Mouse (Mus musculus) embryo, embryonic 9.5 days (tissue): ENCODE measurements at regions not wholly inside any gene's neighbourhood (a gene's known extent, or its start where the extent isn't known, plus 50 kb on each side); places are given as distances from the start of the nearest gene placed in this dataset.

Experiments used
- DNase-seq: peaks from one replicate; pipeline ENCODE4 v3.0.0-alpha.2; 2017; ENCODE audit errors: extremely low spot score

- no peak for DNase-seq
These were observed 194.7 kb downstream of the Ackr3 start for GRCm38 (mm10) chr1:90398396-90398975.

DNA sequence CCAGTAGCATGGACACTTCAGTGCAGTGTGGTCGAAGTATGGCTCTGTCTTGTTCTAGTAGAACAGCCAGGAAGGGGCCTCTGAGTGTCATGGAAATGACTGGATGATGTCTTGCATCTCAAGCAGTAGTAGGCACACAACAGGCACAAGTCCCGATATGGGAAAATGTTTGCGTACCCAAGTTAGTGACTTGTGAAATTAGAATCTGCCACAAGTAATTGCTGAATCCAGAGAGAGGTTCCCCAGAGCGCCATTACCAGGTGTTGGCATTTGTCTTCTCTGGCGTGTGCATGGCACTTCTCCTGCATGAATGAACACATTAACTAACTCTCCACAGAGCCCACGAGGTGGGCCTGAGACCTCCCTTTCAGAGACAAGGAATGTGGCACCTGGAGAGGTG, 199.3 kb downstream of the Ackr3 start:
- DNase-seq = no peak

- DNase-seq = no peak
These were observed 197.9 kb upstream of the Cops8 start for GRCm38 (mm10) chr1:90404717-90405487.

- DNase-seq = no peak
These were observed 196.1 kb upstream of the Cops8 start for GRCm38 (mm10) chr1:90406663-90407062.

DNA sequence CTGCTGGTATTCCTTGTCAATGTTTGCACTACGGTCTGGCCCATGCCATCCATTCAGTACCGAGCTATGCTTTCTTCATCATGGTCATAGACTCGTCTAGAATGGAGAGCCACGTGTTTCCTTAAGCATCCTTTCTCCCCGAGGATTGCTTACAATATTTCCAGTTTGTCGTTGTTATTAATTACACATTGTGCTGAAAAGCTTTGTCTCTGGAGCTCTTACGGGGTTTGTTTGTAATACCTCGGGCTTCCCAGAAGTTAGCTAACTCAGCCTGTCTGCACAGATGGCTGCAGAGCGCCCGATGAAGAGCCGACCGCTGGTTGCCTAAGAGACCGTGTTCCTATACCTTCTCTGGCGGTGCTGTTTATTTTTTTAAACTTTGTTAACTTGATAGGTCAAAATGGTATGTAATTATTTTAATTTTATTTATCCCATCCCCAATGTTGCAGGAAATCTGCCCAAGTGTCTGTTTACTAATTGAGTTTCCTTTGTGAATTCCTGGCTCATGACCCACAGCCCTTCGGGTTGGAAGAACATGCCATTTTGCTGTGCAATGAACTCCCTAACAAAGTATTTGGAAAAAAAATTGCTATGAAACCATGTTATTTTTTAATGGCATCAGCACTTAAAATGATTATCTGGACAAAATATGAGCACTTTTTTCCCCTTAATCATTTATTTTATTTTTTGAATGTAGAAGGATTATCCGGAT, 194.1 kb upstream of the Cops8 start:
- DNase-seq = no peak

GRCm38 (mm10) chr1:90409236-90409635, 193.5 kb upstream of the Cops8 start:
- DNase-seq = no peak

DNA sequence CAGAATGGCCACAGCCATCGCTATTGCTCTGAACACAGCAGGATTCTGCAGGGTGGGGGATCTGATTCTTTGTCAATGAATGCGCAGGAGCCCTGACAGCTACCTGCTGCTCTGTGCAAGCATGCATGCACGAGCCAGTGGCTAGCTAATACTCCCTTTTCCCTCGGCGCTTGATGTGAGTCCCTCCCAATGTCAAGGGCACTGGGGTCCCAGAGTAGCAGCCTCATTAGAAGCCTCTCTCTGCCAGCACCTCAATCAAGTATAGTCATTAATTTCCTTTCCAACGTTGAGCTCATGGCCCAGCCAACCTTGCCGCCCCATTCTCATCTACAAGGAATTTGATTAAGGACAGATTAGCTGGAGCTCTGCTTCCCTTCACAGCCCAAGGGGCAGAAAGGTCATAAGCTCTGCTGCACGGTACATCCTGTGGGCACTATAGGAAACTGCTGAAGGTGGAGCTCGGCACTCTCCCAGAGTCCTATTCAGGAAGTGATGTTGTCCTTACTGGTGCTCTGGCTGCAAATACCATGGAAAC, 190.2 kb upstream of the Cops8 start:
- no peak for DNase-seq

- no peak for DNase-seq
These were observed 188.0 kb upstream of the Cops8 start for GRCm38 (mm10) chr1:90414751-90415150.

GRCm38 (mm10) chr1:90424066-90424821, 178.5 kb upstream of the Cops8 start:
- peak; percentile 85 for DNase-seq

- no peak for DNase-seq
These were observed 174.4 kb upstream of the Cops8 start for GRCm38 (mm10) chr1:90428334-90428733.

DNA sequence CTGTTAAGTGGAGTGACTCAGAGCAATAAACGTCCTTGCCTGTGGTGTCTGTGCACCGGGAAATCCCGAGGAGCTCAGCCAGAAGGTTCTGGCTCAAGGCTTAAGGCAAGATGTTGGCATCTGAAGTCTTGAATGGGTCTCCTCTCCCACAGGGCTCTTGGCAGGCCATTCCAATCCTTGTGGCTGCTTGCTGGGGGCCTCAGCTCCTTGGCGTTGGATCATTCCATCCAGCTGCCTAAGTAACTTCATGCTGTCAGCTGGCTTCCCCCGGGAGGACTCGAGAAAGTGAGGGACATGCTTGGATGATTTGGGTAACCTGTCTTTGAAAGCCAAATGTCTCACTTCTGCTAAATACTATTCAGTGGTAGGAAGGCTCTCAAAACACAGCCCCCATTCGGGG, 174.0 kb upstream of the Cops8 start:
- DNase-seq = no peak

- no peak for DNase-seq
These were observed 172.3 kb upstream of the Cops8 start for GRCm38 (mm10) chr1:90430480-90430879.

GRCm38 (mm10) chr1:90431783-90432182, 171.0 kb upstream of the Cops8 start:
- no peak for DNase-seq

DNA sequence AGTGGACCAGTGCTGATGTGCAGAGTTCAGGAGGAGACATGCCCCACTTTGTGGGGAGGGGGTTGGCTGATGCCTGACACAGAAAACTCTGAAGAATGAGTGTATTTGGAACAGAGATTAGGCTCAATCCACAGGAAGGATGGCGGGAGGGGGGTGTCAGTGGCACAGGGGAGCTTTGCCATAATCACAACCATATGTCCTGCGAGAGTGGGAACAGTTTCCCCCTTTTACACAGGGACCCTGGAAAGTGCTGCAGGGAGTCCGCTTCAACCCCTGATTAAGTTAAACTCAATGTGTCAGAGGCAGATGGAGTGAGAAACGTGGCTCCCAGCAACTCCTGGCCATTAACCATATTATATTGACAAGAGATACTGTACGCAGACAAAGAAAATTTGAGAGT, 168.9 kb upstream of the Cops8 start:
- DNase-seq = no peak

DNA sequence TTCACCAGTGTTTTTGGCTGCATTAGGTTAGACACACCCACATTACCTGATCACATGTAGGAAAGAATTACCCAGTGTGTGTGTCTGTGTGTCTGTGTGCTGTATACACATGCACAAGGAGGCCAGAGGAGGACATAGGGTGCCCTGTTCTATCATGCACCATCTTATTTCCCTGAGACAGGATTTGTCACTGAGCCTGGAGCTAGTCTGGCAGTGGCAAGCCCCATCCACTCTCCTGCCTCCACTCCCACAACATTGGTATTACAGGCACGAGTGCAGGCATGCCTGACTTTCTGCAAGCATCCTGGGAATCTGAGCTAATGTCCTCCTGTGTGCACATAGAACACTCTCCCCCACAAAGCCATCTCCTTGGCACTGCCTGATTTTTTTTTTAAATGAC, 162.1 kb upstream of the Cops8 start:
- DNase-seq = no peak

DNA sequence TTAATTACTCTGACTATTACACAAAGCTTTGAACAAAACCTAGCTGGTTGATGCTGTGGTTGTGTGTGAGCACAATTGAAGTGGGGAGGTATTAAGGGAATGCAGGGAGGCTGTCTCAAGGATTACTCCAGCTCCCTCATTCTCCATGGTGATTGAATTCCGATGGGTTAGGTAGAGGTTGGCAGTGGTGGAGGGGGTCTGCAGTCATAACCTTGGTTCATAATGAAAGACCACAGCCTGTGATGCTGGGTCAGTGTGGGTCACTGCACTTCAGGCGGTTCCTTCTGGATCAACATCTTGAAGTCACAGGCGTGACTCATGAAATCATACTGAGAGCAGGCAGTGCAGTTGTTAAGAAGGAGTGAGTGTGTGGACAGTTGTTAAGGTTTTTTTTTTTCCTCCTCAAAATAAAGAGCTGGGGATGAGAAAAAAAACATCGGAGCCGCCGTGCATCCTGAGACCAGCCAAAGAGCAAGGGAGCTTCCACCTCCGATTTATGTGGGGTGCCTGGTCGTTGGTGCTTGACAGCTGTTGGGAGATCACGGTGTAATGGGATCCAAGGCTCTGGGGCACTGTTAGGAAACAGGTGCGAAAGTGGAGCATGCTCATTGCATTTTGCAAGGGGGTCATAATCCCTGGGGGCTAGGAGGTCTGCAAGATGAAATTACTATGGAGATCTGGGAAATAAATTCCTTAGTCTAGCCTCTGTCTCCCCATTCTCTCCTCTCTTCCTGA, 161.5 kb upstream of the Cops8 start:
- DNase-seq = peak; percentile 51

DNA sequence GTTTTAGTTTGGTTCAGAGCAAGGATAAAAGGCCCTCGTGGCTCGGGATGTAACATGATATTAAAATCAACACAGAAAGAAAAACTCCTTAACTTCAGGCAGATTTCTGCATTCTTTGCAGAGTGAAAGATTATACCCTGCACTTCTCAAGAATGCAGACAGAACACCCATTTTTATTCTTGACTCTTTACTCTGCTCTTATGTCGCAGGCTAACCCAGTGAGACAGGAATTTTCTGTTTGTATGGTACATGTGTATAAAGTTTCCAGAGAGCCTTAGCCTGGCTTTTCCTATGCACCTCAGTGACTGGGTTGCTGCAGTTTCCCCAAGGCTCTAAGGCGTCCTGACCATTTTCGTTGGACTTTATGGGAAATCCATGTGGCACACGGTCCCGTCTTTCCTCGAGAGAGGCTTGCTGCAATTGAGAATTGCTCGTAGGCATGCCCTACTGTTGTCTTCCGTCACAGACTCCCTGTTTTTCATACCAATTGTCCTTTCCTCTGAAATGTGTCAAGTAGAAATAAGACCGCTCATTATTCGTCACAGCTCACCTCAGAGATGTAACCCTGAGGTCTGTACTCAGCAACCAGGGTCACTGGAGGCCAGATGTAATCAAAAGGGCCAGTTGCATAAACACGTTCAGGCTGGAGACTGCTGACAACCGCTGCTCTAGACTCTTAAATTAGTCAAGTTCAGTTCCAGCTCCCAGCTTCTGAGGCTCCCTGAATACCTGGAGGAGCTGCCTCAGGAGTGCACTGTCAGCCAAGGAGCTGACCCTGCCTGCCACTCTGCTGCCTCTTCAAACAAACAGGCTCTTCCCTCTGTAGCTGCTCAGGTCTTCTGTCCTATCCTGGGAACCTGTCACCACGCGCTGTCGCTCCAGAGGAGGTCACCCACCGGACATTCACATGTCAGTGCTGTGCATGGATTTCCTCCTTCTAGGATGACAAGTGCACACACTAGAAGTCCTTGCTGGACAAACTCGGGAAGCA, 160.2 kb upstream of the Cops8 start:
- DNase-seq = no peak

DNA sequence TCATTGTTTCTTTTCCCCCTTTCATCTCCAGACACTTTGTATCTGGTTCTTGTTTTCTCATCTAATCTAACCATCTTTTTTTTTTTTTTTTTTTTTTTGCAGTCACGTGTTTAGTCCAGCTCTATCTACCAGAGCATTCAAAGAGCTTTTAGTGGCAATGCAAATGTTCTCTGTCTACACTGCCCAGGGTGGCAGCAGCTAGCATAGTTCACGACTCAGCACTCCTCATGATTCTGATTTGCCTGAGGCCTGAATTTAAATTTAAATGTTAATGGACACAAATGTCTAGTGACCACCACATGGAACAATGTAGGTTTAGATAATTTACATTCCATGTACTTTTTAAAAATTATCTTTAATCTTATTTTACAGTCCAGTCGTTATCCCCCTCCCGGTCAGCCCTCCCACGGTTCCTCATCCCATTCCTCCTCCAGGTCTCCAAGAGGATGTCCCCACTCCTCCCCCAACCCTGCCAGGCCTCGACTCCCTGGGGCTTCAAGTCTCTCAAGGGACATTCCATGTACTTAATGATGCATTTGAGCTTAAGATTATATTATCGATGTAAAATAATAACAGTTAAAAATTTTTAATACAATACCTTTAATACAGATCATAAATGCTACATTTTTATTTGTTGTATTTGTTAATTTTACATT, 153.1 kb upstream of the Cops8 start:
- DNase-seq = no peak

DNA sequence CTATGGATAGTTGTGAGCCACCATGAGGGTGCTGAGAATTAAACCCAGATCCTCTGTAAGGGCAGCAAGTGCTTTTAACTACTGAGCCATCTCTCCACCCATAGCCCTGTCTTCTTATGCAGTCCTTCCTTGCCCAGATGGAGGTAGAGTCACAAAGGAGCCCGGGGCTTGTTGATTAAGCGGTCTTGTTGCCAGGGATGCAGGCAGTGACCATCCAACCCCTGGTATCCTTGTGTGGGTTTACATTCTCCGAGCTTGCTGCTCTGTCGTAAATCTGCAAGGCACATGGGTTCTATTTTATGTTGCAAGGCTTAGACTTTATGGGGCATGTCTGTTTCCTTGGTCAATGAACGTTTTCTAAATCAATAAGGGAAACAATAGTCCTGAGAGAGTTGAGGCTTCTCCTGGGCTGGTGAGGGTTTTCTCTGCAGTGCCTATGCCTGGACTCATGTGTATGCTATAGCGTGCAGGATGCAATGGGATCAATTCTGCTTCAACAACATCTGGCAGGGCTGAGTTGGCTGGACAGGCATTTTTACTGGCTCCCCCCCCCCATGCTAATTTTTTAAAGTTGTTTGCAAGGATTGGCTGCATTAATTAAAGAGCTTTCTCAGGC, 150.7 kb upstream of the Cops8 start:
- no peak for DNase-seq
